Mouse (Mus musculus): ENCODE data around the gene Awat2.
"Not testable (repeated sequence)": the region's sequence is repeated elsewhere in the genome, so short reads cannot be mapped to it uniquely, and the experiment has no call there.

The Awat2 gene

DNA sequence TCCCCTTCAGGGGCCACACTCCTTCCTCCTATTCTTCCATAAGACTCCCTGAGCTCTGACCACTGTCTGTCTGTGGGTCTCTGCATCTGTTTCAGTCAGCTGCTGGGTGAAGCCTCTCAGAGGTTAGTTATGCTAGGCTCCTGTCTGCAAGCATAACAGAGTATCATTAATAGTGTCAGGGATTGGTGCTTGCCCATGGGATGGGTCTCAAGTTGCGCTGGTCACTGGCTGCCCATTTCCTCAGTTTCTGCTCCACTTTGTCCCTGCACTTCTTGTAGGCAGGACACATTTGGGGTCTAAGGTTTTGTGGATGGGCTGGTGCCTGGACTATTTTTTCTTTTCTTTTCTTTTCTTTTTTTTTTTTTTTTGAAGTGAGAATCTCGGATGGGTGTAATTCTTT is at the start of gene Awat2:
Gene Awat2 (minus strand): TSS at position 101 of the 400 bp plus-strand sequence.
- in situ Hi-C loops (cut with MboI; ENCODE audit: unreplicated experiment in 2 of 2): not testable (repeated sequence)

DNA sequence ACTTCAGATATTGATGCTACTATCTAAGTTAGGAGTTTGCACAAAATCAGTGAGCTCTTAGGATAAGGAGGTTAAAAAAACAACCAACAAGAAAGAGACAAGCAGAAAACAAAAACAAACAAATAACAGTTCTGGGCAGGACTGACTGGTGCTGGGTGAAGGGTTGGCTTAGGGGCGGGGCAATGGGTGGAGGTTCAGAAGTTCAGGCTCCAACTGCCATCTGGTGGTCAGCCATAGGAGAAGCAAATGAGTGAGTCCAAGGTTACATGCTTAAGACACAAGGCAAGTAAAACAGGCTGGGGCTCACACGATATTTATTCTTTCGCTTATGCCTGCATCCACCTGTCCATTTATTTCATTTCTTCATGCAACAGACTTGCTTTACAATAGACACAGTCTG is 37.8 kb upstream of the Awat2 start:
- in situ Hi-C loops (cut with MboI; ENCODE audit: unreplicated experiment in 2 of 2): loop anchor here (5.0 to 25.0 kb wide), 3 partner anchors 668 to 1348 kb away; partner anchors contain the start of gene Tmem28 (in 1 of the 2)

DNA sequence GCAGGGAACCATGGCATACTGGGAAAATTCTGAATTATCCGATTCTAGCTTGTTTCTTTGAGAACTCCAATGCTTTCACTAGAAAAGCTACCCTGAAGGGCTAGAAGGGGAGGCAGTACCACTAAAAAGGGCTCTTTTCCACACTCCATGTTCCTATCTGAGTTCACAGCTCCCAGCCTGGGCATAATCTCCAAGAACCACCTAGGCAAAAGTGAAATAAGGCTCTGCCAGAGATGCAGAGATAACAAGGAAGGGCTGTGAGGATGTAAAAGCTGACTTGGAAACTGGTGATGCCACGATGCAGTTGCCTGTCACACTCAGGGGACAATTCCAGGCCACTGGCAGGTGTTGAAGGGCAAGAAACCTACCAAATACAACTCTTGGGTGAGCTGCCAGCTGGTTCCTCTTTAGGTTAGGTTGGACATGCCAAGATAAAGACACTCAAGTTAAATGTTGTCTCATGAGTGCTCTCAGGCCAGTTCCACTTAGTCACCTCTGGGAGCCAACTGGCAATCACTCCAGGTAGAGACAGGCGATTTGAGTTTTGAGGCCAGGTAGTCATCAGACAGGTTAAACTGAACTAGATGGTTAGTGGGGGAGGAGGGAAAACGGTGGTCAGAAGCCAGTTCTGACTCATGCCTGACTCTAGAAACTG is 33.2 kb upstream of the Awat2 start:
- in situ Hi-C loops (cut with MboI; ENCODE audit: unreplicated experiment in 2 of 2): loop anchor here (5.0 to 25.0 kb wide), 4 partner anchors 81 to 1343 kb away; partner anchors contain the start of gene Tmem28 (in 1 of the 2)

DNA sequence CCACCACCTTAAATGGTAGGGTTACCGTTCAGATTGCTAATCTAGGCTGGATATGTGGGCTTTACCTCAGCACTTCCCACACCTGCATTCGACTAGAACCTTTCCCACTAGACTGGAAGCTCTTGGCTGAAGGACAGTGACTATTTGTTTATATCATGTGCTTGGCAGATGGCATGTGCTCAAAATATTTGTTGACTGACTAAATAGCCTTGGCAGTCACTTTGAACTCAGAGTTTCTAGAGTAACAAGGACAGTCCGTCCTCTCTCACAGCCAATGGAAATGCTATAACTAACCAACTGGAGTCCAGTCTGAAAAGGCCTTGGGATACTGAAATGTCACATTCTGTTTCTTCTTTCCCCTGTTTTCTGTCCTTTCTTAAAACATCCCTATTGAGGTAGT is 29.0 kb upstream of the Awat2 start:
- in situ Hi-C loops (cut with MboI; ENCODE audit: unreplicated experiment in 2 of 2): loop anchor here in 1 of 2 experiments (10.0 kb wide), 1 partner anchor 77 kb away; no protein-coding TSS in a partner anchor

DNA sequence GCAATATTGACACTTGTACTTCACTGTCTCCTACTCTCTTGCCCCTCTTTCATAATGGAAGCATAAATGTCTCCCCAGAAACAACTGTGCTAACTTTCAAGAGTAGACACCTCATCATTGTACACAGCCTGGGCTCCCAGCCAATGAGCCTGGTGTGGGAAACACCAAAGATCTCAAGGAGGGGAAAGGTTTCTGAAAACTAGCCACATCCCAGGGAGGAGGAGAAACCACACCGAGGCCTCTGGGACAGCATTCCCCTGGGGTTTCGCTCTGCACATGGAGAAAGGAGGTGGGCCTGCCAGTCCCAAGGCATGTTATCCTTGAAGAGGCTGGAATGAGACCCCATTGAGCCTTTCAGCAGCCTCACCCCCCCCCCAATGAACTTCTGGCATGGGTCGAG is 27.6 kb upstream of the Awat2 start:
- in situ Hi-C loops (cut with MboI; ENCODE audit: unreplicated experiment in 2 of 2): loop anchor here in 1 of 2 experiments (10.0 kb wide), 1 partner anchor 75 kb away; no protein-coding TSS in a partner anchor

DNA sequence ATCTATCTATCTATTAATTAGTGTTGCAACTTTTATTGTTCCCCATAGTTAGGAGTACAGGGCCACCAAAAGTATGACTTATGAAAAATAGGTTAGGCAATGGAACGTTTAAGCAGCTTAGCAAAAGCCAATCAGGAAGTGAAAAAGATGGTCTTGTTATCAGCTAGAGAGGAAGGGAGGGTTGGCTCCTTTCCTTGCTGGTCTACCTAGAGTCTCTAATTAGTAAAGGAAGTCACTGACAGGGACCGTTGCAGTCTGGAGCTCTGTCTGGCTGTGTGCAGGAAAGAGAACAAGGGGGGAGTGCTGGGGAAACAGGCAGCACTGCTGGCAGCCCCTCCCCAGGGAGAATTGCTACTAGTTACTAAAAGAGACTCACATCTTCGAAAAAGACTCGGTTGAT is 25.5 kb upstream of the Awat2 start:
- in situ Hi-C loops (cut with MboI; ENCODE audit: unreplicated experiment in 2 of 2): loop anchor here in 1 of 2 experiments (10.0 kb wide), 1 partner anchor 1343 kb away; no protein-coding TSS in a partner anchor

DNA sequence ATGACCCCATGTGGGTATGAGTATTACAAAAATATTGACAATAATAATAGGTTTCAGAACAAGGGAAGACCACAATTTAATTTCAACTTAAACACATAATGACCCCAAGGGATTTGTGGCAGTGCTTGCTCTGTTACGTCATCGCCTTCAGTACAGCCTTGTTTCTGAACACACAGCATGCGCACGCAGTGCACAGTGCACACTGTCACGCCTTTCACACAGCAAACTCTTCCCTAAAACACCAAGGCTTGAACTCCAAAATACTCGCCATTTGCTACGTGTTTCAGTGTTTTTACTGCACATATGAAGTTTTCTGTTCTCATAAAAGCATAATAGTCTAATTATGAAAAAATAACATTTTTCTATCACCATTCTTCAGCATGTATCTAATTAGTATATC is 1.0 kb upstream of the Awat2 start:
- in situ Hi-C loops (cut with MboI; ENCODE audit: unreplicated experiment in 2 of 2): no loop called here

DNA sequence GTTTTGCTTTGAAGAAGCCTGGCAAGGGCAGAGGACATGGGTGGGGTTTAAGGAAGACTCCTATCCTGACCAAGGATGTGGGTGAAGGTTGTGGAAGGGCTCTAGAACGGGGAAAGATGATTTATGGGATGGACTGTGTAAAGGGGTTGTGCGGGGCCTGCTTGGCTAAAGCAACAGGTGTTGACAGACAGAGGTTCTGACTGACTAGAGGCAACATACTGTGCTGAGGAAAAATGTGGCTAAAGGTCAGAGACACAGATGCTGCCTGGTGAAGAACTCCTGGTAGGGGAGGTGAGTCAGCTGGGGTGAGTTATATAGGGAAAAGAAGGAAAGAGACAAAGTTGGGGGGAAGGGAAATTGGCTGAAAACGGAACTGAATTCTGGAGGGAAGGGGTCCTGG is 10.2 kb downstream of the Awat2 start:
- in situ Hi-C loops (cut with MboI; ENCODE audit: unreplicated experiment in 2 of 2): no loop called here

DNA sequence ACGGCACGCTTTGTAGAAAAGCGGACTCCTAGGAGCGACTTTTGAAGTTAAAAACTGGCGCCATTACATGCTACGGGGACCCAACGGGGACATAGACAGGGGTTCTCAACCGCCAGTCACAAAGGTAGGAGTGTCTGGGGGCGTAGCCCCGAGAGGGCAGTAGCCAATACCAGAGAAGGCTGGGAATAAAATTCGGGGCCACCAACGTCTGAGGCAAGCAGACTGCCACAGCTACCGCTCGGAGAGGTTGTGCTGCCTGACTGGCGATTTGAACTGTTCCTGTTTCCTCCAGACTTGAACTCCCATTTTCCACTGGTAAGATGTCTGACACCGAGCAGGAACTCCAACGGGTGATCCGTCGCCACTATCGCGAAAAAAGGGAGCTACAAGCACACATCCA is 13.8 kb downstream of the Awat2 start, which contains the start of gene Otud6a:
Gene Otud6a (plus strand): TSS at position 321 of the 400 bp plus-strand sequence.
- in situ Hi-C loops (cut with MboI; ENCODE audit: unreplicated experiment in 2 of 2): no loop called here

DNA sequence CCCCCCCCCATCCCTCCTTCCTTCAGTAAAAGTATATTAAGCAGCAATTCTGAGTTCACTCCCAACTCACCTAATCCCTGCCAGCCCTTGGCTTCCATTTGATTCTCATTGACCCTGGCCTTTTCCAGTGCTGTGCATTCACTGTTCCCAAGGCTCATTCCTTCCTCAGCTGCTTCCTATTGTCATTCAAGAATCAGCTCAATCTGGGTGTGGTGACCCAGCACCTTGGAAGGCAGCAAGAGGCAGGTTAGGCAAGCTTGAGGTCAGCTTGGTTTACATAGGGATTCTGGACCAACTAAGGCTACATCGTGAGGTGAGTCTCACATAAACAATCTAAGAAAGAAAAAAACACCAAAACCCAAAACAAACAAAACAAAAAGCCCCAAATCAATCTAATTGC is 33.3 kb downstream of the Awat2 start:
- in situ Hi-C loops (cut with MboI; ENCODE audit: unreplicated experiment in 2 of 2): no loop called here

DNA sequence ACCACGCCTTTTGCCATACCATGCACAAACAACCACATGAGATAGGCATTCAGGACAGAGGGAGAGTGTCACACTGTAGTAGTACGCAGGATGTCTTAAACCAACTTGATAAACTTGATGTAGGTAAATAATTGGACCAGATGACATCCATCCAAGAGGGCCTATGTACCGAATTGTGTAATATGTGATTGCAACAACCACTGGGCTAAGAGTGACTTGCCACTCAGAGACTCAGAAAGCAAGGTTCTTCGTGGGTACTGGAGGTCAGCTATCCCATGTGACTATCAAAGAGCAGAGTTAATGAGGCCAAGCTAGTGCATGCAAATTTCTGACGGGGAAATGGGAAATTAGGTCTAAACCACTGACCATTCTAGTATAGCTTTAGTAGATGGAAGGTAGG is 40.9 kb downstream of the Awat2 start:
- in situ Hi-C loops (cut with MboI; ENCODE audit: unreplicated experiment in 2 of 2): no loop called here

DNA sequence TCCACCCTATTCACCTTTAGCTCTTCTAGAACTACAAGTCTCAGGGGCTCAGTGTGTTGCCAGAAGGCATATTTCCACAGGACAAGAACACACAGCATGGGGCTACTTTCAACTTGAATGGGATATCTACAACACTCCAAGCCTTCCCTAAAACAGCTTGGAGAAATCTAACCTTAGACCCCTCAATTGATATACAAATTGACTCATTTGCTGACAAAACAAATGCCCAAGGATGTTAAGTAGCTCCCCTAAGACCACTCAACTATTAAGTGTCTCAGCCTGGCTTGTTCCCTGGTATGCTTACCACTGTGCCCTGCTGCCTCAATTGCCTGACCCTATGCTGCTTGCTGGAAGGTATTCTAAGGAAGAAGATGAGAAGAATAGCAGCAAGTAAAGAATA is 41.6 kb downstream of the Awat2 start:
- in situ Hi-C loops (cut with MboI; ENCODE audit: unreplicated experiment in 2 of 2): no loop called here

DNA sequence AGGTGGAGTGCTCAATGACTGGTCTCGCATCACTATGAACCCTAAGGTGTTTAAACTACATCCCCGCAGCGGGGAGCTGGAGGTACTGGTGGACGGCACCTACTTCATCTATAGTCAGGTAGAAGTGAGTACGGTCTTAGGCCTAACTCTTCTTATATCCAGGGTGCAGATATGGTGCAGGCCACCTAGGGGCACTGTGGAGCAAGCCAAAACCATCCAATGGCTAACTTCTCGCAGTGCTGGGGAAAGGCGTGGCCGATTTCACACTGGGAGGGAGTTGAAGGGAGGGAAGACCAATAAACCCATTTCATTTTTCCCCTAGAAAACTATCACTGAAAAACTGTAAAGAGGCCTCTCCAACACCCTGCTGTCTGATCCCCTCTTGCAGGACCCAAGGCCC is 47.5 kb downstream of the Awat2 start:
- in situ Hi-C loops (cut with MboI; ENCODE audit: unreplicated experiment in 2 of 2): loop anchor here in 1 of 2 experiments (10.0 kb wide), 1 partner anchor 80 kb away; no protein-coding TSS in a partner anchor

DNA sequence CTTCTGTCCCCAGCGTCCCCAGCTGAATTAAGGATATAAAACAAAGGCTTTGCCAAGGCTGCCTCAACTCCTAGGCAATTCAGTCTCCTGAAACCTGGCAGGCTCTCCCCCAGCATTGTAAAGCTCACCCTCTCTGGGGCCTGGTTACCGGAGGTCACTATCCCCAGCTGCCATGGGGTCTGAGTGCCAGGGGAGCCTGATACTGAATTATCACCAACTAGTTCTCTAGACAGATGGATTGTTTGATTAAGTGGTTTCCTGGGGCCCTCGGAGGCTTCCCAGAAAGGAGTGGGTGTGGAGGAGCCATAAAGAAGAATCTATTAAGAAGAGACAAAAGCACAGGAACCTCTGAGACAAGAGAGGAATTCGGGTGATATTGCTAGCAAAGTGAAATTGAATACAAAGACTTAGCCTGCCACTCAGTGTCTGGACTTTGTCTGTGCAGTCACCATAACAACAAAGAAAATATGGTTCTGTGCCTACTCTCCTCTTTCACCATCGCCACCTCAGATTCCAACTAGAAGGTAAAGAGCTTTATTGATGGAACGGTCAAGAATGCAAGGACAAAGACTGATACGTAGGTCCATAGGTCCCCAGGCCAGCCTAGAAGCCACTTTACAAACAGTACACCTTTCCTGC is 48.2 kb downstream of the Awat2 start:
- in situ Hi-C loops (cut with MboI; ENCODE audit: unreplicated experiment in 2 of 2): loop anchor here in 1 of 2 experiments (10.0 kb wide), 1 partner anchor 80 kb away; no protein-coding TSS in a partner anchor

DNA sequence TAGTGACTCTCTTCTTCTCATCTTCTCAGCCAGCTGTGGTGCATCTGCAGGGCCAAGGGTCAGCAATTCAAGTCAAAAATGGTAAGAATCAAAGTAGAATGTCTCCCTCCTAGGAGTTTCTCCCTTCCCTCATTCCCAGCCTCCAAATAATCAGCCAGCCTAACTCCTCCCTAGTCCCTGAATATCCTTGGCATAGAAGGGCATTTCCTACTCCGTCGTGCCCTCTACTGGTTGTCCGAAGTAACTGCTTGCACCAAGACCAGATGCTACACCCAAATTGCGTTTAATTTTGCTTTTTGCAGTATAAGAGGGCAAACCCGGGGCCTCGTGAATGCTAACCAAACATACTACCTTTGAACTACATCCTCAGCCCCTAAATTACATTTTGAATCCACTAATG is 50.2 kb downstream of the Awat2 start:
- in situ Hi-C loops (cut with MboI; ENCODE audit: unreplicated experiment in 2 of 2): loop anchor here in 1 of 2 experiments (10.0 kb wide), 1 partner anchor 82 kb away; no protein-coding TSS in a partner anchor

DNA sequence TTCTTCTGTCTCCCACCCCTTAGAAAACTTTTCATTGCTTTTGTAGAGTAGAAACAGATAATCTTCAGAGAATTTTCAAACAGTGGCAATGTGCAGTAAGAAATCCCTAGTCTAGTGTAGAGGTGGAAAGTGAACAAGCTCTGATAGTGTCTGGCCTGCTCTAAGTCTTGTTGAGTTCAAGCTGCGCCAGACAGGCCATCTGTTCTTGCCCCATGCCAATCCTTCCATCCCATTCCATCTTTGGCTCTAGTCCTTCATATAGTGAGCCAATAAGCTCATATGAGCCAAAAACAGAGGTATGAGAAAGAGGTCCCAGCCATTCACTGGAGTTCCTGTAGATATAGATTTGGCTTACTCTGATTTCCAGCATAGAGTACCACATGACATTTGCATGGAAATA is 52.6 kb downstream of the Awat2 start:
- in situ Hi-C loops (cut with MboI; ENCODE audit: unreplicated experiment in 2 of 2): loop anchor here in 1 of 2 experiments (10.0 kb wide), 1 partner anchor 85 kb away; no protein-coding TSS in a partner anchor

DNA sequence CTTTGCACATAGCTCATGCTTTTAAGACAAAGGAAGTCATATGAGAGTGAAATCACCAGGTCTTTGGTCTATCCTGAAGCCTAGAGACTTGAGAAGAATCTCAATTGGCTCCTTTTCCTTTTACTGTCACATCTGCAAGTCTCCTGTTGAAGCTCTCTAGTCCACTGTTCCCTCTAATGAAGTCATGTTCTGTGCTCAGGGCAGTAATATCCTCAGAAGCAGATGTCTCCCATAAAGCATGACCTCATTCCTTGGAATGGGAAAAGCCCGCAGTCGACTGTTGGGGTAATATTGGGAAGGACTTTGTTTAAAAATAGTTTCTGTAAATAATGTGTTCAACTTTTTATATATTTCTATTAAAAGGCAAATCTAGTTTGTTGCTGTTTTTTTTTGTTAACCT is 85.5 kb downstream of the Awat2 start:
- in situ Hi-C loops (cut with MboI; ENCODE audit: unreplicated experiment in 2 of 2): no loop called here
